Mouse (Mus musculus) liver, embryonic 11.5 days (tissue): Measurements from ENCODE around the gene Actn1. TPM values are rescaled to one million over a fixed set of nuclear protein-coding genes. Genes with fewer than 3 reads are reported as not detected.

Experiments
- ATAC-seq: fragments of 200-750 bp; cut with Nextera tagmentation; replicated peaks from 2 replicates; pipeline ENCODE4 v1.8.0; 2017; ENCODE audit warnings: moderate number of reproducible peaks, mild to moderate bottlenecking, moderate TSS enrichment, moderate library complexity; ENCODE audit not compliant: low FRiP score
- DNase-seq: peaks from one replicate; pipeline ENCODE4 v3.0.0-alpha.2; 2017; ENCODE audit warnings: low spot score
- H3K27ac ChIP-seq: fragments of 300-500 bp; sonication (generic); 2 replicates; pipeline ENCODE4 v1.5.1; 2014; ENCODE audit warnings: mild to moderate bottlenecking, low read depth, low read length, control low read depth
- H3K27me3 ChIP-seq: fragments of 300-500 bp; sonication (generic); replicated peaks from 2 replicates; pipeline ENCODE4 v1.6.1; 2014; ENCODE audit warnings: low read length, mixed read lengths; ENCODE audit not compliant: control insufficient read depth, insufficient read depth
- H3K36me3 ChIP-seq: fragments of 300-500 bp; sonication (generic); 2 replicates; pipeline ENCODE4 v1.6.1; 2014; ENCODE audit warnings: mild to moderate bottlenecking, low read length, moderate library complexity, mixed read lengths; ENCODE audit not compliant: control insufficient read depth, insufficient read depth
- H3K4me1 ChIP-seq: fragments of 300-500 bp; sonication (generic); replicated peaks from 2 replicates; pipeline ENCODE4 v1.6.1; 2014; ENCODE audit warnings: low read length, mixed read lengths; ENCODE audit not compliant: control insufficient read depth, insufficient read depth
- H3K4me2 ChIP-seq: fragments of 300-500 bp; sonication (generic); 2 replicates; pipeline ENCODE4 v1.6.1; 2014; ENCODE audit warnings: mild to moderate bottlenecking, control low read depth, moderate library complexity
- H3K4me3 ChIP-seq: fragments of 300-500 bp; sonication (generic); 2 replicates; pipeline ENCODE4 v1.5.1; 2014; ENCODE audit warnings: low read depth, low read length, control low read depth
- H3K9ac ChIP-seq: fragments of 300-500 bp; sonication (generic); 2 replicates; pipeline ENCODE4 v1.6.1; 2014; ENCODE audit warnings: low read depth, low read length, control low read depth
- H3K9me3 ChIP-seq: fragments of 300-500 bp; sonication (generic); 2 replicates; pipeline ENCODE4 v1.6.1; 2016; ENCODE audit warnings: low read length, inconsistent platforms, mixed read lengths; ENCODE audit not compliant: control insufficient read depth
- WGBS: fragments of 180-500 bp; shearing (Covaris S2); extraction: QIAGEN DNeasy Blood & Tissue Kit; methylation state at CpG from one replicate; pipeline ENCODE4 v1.1.7; 2014; 5-methylcytosine and 5-hydroxymethylcytosine counted together
- polyA plus RNA-seq: library from polyadenylated mRNA; unstranded; fragments of >200 nt; fragmentation: Nextera tagmentation; extraction: Ambion mirVana; gene quantifications from 2 replicates; pipeline ENCODE4 v1.2.1, GENCODE M21; 2014

Gene Actn1
- polyA plus RNA-seq, 1 experiment from 2014 or later, result 28.3 TPM

DNA sequence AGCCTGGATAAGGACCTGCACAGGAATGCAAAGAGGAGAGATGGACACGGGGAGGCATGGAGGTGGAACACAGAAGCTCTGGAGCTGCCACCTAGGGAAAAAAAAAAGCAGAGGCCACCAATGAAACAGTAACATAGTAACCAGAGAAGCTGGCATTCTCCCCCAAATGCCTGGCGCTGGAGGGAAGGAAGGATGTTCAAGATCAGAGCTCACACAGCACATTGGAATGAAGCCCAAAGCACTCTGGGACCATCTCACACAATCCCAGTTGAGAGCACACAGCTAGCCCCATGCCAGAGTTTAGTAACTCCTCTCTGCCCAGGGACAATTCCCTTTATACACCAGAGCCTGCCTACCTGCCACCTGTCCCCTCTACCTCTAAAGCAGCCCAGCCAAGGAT, 34.1 kb downstream of the Actn1 start:
- no peaks in the 10 kb centered on the region; the same call in 1 of the 2 replicates for H3K36me3 ChIP-seq
- WGBS, result 79% methylated on average over 2 of the region's 2 CpGs
- DNase-seq, result no peak
- H3K4me1 ChIP-seq, result peaks cover 36% of the 10 kb centered on the region
- H3K9me3 ChIP-seq, result no peaks in the 10 kb centered on the region
- H3K9ac ChIP-seq, result no peak overlapping the region
- H3K27ac ChIP-seq, result no peak overlapping the region
- no peak overlapping the region for H3K4me2 ChIP-seq
- H3K27me3 ChIP-seq, result no peaks in the 10 kb centered on the region
- H3K4me3 ChIP-seq, result no peak overlapping the region
- ATAC-seq, result no peak

DNA sequence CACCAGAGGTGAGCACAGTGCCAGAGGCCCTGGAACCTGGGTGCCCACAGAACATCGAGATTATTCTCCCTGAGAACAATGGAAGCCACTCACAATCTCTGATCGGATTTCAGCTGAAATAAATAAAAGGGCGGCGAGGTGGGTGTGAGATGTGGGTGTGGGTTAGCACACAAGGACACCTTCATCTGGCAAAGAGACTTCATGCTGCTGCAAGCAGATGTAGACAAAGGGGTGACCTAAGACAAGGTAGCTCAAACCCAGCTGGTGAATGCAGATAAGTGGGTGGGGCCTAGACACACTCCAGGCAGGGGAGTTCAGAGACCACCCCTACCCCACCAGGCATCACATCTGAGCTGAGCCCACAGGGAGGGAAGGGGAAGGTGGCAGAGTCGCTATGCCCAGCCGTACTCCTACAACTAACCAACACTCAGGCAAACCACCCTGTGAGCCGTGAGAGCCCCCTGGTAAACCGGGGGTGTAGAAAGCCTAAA, 35.9 kb downstream of the Actn1 start:
- no peak for ATAC-seq
- no peaks in the 10 kb centered on the region; the same call in 1 of the 2 replicates for H3K36me3 ChIP-seq
- H3K4me2 ChIP-seq, result no peak overlapping the region
- H3K4me3 ChIP-seq, result no peak overlapping the region
- H3K27me3 ChIP-seq, result no peaks in the 10 kb centered on the region
- H3K27ac ChIP-seq, result no peak overlapping the region
- peaks cover 29% of the 10 kb centered on the region for H3K4me1 ChIP-seq
- DNase-seq, result no peak
- H3K9me3 ChIP-seq, result no peaks in the 10 kb centered on the region
- WGBS, result 71% methylated on average over 8 of the region's 8 CpGs
- H3K9ac ChIP-seq, result no peak overlapping the region

DNA sequence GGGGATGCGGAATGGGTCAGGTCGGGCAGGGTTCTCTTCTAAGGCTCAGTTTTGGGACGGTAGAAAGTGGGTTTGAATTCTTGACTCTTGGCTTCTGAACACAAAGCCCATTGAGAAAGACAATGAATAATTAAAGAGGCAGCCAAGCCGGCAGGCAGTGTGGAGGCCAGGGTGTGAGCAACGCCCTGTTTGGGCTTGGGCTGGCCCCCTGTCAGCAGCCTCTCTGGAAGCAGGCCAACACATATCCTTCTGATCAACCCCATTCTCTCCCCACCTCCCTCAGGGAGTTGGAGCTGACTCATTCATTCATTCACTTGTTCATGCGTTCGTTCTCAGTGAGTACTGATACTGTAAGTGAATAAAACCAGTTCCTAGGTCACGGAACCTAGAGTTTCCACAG, 36.7 kb downstream of the Actn1 start:
- Histone ChIP-seq H3K4me2 (no peak overlapping the region), H3K27me3 (no peaks in the 10 kb centered on the region), H3K27ac (no peak overlapping the region), H3K4me3 (no peak overlapping the region), H3K9ac (no peak overlapping the region), H3K9me3 (no peaks in the 10 kb centered on the region), H3K36me3 (no peaks in the 10 kb centered on the region; the same call in 1 of the 2 replicates), H3K4me1 (peaks cover 23% of the 10 kb centered on the region)
- WGBS, result 65% methylated on average over 8 of the region's 8 CpGs
- DNase-seq (no peak), ATAC-seq (no peak)

DNA sequence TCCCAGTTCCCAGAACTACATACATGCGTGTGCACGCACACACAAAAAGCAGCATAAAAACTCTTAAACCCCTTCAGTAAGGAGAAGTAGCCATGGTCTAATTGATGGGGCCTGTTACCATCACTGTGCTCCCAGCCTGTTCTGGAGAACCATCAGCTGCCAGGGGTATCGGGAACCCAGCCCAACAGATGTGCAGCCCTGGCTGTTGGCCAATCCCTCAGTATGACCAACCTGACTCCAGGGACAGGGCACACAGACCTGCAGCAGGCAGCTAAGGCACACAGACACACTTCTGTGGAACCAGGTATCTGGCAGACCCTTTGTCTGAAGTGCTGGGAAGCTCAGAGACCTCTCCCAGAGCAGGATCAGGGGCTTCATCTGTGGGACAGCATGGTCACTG, 37.7 kb downstream of the Actn1 start:
- no peaks in the 10 kb centered on the region; the same call in 1 of the 2 replicates for H3K36me3 ChIP-seq
- H3K4me2 ChIP-seq, result no peak overlapping the region
- DNase-seq (no peak), ATAC-seq (no peak)
- WGBS, result 95% methylated on average over 3 of the region's 3 CpGs
- no peaks in the 10 kb centered on the region for H3K27me3 ChIP-seq
- no peak overlapping the region for H3K4me3 ChIP-seq
- no peaks in the 10 kb centered on the region for H3K9me3 ChIP-seq
- H3K9ac ChIP-seq, result no peak overlapping the region
- peaks cover 29% of the 10 kb centered on the region for H3K4me1 ChIP-seq
- no peak overlapping the region for H3K27ac ChIP-seq

DNA sequence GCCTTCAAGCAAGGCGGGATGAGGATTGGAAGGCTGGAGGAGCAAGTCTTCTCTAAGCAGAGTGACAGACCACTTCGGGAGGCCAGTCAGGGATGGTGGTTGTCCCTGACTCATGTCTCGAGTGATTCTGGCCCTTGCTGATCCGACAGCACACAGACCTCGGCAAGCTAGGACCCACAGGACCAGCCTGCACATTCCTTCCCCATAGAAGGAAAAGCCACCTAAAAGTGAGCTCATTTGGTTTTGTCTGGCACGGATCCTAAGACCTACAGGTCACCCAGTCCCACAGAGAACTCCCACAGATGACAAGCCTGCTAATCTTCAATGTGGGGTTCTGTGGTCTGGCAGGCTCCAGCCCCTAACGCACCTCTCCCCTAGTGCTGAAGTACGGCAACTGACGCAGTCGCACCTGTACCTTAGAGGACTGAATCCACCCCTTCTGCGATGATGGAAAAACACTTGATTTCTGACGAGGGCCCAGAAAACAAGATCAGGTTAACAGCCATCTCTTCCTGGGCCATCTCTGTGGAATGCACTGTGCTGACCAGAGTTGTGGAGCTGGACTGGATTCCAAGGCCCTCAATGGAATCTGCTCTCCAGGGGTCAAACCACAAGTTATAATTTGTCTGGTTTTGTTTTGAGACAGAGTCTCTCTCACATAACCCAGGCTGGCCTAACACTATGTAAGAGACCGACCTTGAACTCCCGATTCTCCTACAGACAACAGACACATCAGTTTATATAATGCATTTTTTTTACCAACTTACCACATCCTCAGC, 39.7 kb downstream of the Actn1 start:
- no peak for ATAC-seq
- WGBS, result 75% methylated on average over 14 of the region's 14 CpGs
- Histone ChIP-seq H3K27ac (peak overlapping the region; percentile 43), H3K4me3 (no peak overlapping the region), H3K36me3 (no peaks in the 10 kb centered on the region; the same call in 1 of the 2 replicates), H3K4me2 (no peak overlapping the region), H3K4me1 (peaks cover 45% of the 10 kb centered on the region), H3K27me3 (no peaks in the 10 kb centered on the region), H3K9me3 (no peaks in the 10 kb centered on the region), H3K9ac (no peak overlapping the region)
- DNase-seq, result no peak

DNA sequence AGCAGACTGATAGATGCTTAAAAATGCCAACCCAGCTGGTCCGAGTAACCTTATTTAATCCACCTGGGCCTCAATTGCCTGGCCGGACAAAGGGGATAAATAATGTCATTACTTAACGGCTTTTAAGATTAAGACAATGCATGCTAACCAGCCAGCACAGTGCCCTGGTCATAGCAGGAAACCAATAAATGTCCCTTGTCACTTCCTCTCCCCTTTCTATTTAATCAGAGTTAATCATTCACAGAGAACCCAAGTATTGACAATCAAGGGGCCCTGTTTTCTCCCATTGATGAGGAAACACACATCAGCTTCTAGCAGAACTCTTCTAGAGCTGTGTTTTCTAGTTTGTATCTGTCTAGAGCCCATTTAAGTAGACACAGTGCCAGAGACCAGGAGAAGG, 41.4 kb downstream of the Actn1 start:
- Histone ChIP-seq H3K27me3 (no peaks in the 10 kb centered on the region), H3K9me3 (no peaks in the 10 kb centered on the region), H3K4me2 (peak overlapping the region; percentile 27), H3K27ac (peak overlapping the region; percentile 76), H3K4me3 (no peak overlapping the region), H3K9ac (no peak overlapping the region), H3K36me3 (no peaks in the 10 kb centered on the region; the same call in 1 of the 2 replicates), H3K4me1 (peaks cover 46% of the 10 kb centered on the region)
- WGBS, result 65% methylated on average over 3 of the region's 3 CpGs
- DNase-seq (no peak), ATAC-seq (0 out of 2 replicates have a peak, but pooled peaks have one; percentile 7)

DNA sequence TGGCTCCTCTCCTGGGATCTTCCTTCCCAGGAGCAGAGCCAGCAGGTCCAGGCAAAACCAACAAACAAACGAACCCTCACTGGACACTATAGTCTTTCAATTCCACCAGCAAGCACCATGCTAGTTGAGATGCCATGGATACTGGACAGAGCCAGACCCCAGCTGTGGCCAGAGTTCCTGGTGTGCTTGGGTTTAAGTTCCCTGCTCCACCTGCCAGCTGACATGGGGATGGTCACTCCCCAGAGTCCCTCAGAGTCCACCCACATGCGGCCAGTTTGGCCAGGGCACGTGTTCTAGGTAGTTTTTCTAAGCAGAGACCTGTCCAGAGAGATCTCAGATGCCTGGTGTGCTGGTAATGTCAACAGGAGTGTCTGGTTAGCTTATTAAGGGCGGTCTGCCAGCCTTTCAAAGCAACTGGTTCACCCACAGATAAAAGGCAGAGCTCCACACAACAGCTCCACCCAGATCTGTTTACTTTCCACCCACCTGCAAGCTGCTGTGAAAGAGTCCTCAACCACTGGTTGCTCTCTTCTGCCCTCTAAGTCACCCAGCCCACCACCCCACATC, 42.0 kb downstream of the Actn1 start:
- DNase-seq (no peak), ATAC-seq (peak; percentile 16)
- Histone ChIP-seq H3K4me1 (peaks cover 47% of the 10 kb centered on the region), H3K27ac (peak overlapping the region; percentile 76), H3K9me3 (no peaks in the 10 kb centered on the region), H3K4me3 (no peak overlapping the region), H3K27me3 (no peaks in the 10 kb centered on the region), H3K9ac (no peak overlapping the region), H3K4me2 (peak overlapping the region; percentile 26; the same call in 1 of the 2 replicates), H3K36me3 (no peaks in the 10 kb centered on the region; the same call in 1 of the 2 replicates)
- WGBS, result 57% methylated on average over 4 of the region's 4 CpGs

DNA sequence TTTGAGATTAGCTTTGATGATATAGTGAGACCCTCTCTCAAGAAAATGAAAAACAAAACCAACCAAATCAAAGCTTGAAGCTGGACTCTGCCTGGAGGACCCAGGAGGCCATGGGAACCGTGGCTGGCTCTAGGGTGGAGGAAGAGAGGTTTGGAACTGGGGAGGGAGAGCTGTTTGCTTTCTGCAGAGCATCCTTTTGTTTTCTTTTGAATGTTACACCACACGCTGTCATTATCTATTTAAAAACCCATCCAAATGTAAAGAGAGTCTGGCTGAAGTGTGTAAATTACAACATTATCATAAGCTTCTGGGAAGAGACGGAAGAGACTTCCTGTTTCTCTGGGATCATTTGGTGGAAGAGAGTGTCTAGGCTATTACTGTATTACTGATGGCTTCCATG, 43.1 kb downstream of the Actn1 start:
- peak overlapping the region; percentile 51 for H3K27ac ChIP-seq
- WGBS, result 60% methylated on average over 3 of the region's 3 CpGs

More for the DNA sequence above, 43.1 kb downstream of the Actn1 start:
- Histone ChIP-seq H3K9ac (no peak overlapping the region), H3K4me1 (peaks cover 48% of the 10 kb centered on the region), H3K4me2 (no peak overlapping the region), H3K9me3 (no peaks in the 10 kb centered on the region), H3K4me3 (no peak overlapping the region), H3K27me3 (no peaks in the 10 kb centered on the region), H3K36me3 (no peaks in the 10 kb centered on the region)
- ATAC-seq, result no peak
- no peak for DNase-seq
